Comparison of ENCODE assay signal across 8 mouse cellular contexts in genomic region chr2:15054496-15054895, GRCm38 (mm10). TPM values are rescaled to one million over a fixed set of nuclear protein-coding genes. Genes with fewer than 3 reads are reported as not detected.
A peak's percentile ranks its signal among the peaks of the same experiment; 100 is the strongest.
DNase-seq lines count a peak whose midpoint lies in the region; ATAC-seq lines count a peak whose summit lies in the region.

No protein-coding gene starts in this region.

- peak; percentile 8; the same call in 1 of the 2 replicates for ATAC-seq in lung, embryonic 16.5 days (ENCODE audit: low read depth)
- no peak; the same call in 1 of the 2 replicates for ATAC-seq in embryonic facial prominence, embryonic 12.5 days (ENCODE audit: insufficient number of reproducible peaks, insufficient read depth, low FRiP score, low TSS enrichment)
- ATAC-seq in intestine, embryonic 16.5 days, result peak; percentile 55
- ATAC-seq in midbrain, embryonic 16.5 days, result no peak

- H3K36me3 ChIP-seq in lung, embryonic 16.5 days (ENCODE audit: control insufficient read depth, insufficient read depth, low read length), result no peaks in the 10 kb centered on the region
- no peaks in the 10 kb centered on the region for H3K36me3 ChIP-seq in embryonic facial prominence, embryonic 12.5 days
- H3K36me3 ChIP-seq in intestine, embryonic 16.5 days (ENCODE audit: control insufficient read depth, insufficient read depth, low read length), result no peaks in the 10 kb centered on the region
- no peaks in the 10 kb centered on the region for H3K36me3 ChIP-seq in midbrain, embryonic 16.5 days (ENCODE audit: control insufficient read depth, insufficient read depth, low read length)

- H3K4me3 ChIP-seq in lung, embryonic 16.5 days (ENCODE audit: low read length), result peak overlapping the region; percentile 95
- H3K4me3 ChIP-seq in embryonic facial prominence, embryonic 12.5 days, result peak overlapping the region; percentile 83
- peak overlapping the region; percentile 86 for H3K4me3 ChIP-seq in intestine, embryonic 16.5 days (ENCODE audit: low read length)
- H3K4me3 ChIP-seq in midbrain, embryonic 16.5 days (ENCODE audit: low read depth, low read length), result peak overlapping the region; percentile 89

- peak overlapping the region; percentile 64 for H3K4me2 ChIP-seq in lung, embryonic 16.5 days (ENCODE audit: low read depth, low read length)
- H3K4me2 ChIP-seq in embryonic facial prominence, embryonic 12.5 days (replicated peaks), result peak overlapping the region; percentile 56
- peak overlapping the region; percentile 71 for H3K4me2 ChIP-seq in intestine, embryonic 16.5 days (ENCODE audit: low read depth, low read length)
- H3K4me2 ChIP-seq in midbrain, embryonic 16.5 days (ENCODE audit: low read length), result peak overlapping the region; percentile 76

- H3K27ac ChIP-seq in lung, embryonic 16.5 days (ENCODE audit: low read length), result peak overlapping the region; percentile 80
- peak overlapping the region; percentile 95 for H3K27ac ChIP-seq in embryonic facial prominence, embryonic 12.5 days
- H3K27ac ChIP-seq in intestine, embryonic 16.5 days (ENCODE audit: low read length), result peak overlapping the region; percentile 91
- H3K27ac ChIP-seq in midbrain, embryonic 16.5 days (ENCODE audit: low read length), result peak overlapping the region; percentile 94

- H3K27me3 ChIP-seq in lung, embryonic 16.5 days (ENCODE audit: control insufficient read depth, insufficient read depth, low read depth, low read length), result no peaks in the 10 kb centered on the region
- H3K27me3 ChIP-seq in embryonic facial prominence, embryonic 12.5 days, result no peaks in the 10 kb centered on the region
- H3K27me3 ChIP-seq in intestine, embryonic 16.5 days (replicated peaks; ENCODE audit: control insufficient read depth, insufficient read depth, low read length), result no peaks in the 10 kb centered on the region
- H3K27me3 ChIP-seq in midbrain, embryonic 16.5 days (ENCODE audit: control insufficient read depth, insufficient read depth, low read depth, low read length), result no peaks in the 10 kb centered on the region

- WGBS in lung, embryonic 16.5 days, result 18% methylated on average over 10 of the region's 10 CpGs
- 17% methylated on average over 10 of the region's 10 CpGs for WGBS in embryonic facial prominence, embryonic 12.5 days
- WGBS in intestine, embryonic 16.5 days, result 16% methylated on average over 10 of the region's 10 CpGs
- WGBS in midbrain, embryonic 16.5 days, result 12% methylated on average over 10 of the region's 10 CpGs

- no peak for DNase-seq in lung, postnatal 36 days
- no peak for DNase-seq in adrenal gland, adult 2 months
- DNase-seq in left cerebral cortex, adult 9 months (ENCODE audit: low spot score in 2 of 2), result no peak
- DNase-seq in kidney, adult 11 months, result no peak

- no peaks in the 10 kb centered on the region for H3K9me3 ChIP-seq in lung, embryonic 16.5 days (ENCODE audit: control insufficient read depth, low read length)
- no peaks in the 10 kb centered on the region for H3K9me3 ChIP-seq in embryonic facial prominence, embryonic 12.5 days
- H3K9me3 ChIP-seq in intestine, embryonic 16.5 days (ENCODE audit: control insufficient read depth, low read length), result no peaks in the 10 kb centered on the region
- H3K9me3 ChIP-seq in midbrain, embryonic 16.5 days (replicated peaks; ENCODE audit: control insufficient read depth, low read length, poor library complexity, severe bottlenecking), result no peaks in the 10 kb centered on the region

- H3K4me1 ChIP-seq in lung, embryonic 16.5 days (replicated peaks; ENCODE audit: control insufficient read depth, insufficient read depth, low read length), result peaks cover 13% of the 10 kb centered on the region
- peaks cover 11% of the 10 kb centered on the region for H3K4me1 ChIP-seq in embryonic facial prominence, embryonic 12.5 days
- H3K4me1 ChIP-seq in intestine, embryonic 16.5 days (ENCODE audit: control insufficient read depth, insufficient read depth, low read length), result peaks cover 17% of the 10 kb centered on the region
- H3K4me1 ChIP-seq in midbrain, embryonic 16.5 days (ENCODE audit: control insufficient read depth, insufficient read depth, low read length), result peaks cover 38% of the 10 kb centered on the region

- H3K9ac ChIP-seq in lung, embryonic 16.5 days (ENCODE audit: low read length), result peak overlapping the region; percentile 82
- H3K9ac ChIP-seq in embryonic facial prominence, embryonic 12.5 days, result peak overlapping the region; percentile 75
- peak overlapping the region; percentile 81 for H3K9ac ChIP-seq in intestine, embryonic 16.5 days (ENCODE audit: low read depth, low read length)
- peak overlapping the region; percentile 83 for H3K9ac ChIP-seq in midbrain, embryonic 16.5 days (ENCODE audit: low read depth, low read length)

RNA-seq across cellular contexts. Expression of gene Nsun6, which starts 0.4 kb away (rescaled TPM):
- polyA plus RNA-seq in lung, embryonic 16.5 days (2015; fragmentation: Nextera tagmentation; extraction: Ambion mirVana), result 14.8 and 15.2 TPM in 2 replicates
- polyA plus RNA-seq in embryonic facial prominence, embryonic 12.5 days (2016; fragmentation: Nextera tagmentation; extraction: Ambion mirVana), result 11.9 and 15.9 TPM in 2 replicates
- polyA plus RNA-seq in intestine, embryonic 16.5 days (2015; fragmentation: Nextera tagmentation; extraction: Ambion mirVana), result 6.8 and 7.6 TPM in 2 replicates
- 16.9 and 19.1 TPM in 2 replicates for polyA plus RNA-seq in midbrain, embryonic 16.5 days (2015; fragmentation: Nextera tagmentation; extraction: Ambion mirVana)
- total RNA-seq in adrenal gland, adult 2 months (2021), result 1 to 10 TPM; 7.2 to 7.9 TPM
- polyA plus RNA-seq in adrenal gland, adult 2 months (2012; rRNA removed), result 1.1 and 1.8 TPM in 2 replicates

RNA-seq across cellular contexts. Expression of gene Arl5b, which starts 5.3 kb away (rescaled TPM):
- polyA plus RNA-seq in lung, embryonic 16.5 days (2015; fragmentation: Nextera tagmentation; extraction: Ambion mirVana), result 29.3 and 30.1 TPM in 2 replicates
- 52.2 and 53.0 TPM in 2 replicates for polyA plus RNA-seq in embryonic facial prominence, embryonic 12.5 days (2016; fragmentation: Nextera tagmentation; extraction: Ambion mirVana)
- 18.1 and 19.6 TPM in 2 replicates for polyA plus RNA-seq in intestine, embryonic 16.5 days (2015; fragmentation: Nextera tagmentation; extraction: Ambion mirVana)
- polyA plus RNA-seq in midbrain, embryonic 16.5 days (2015; fragmentation: Nextera tagmentation; extraction: Ambion mirVana), result 29.2 and 37.4 TPM in 2 replicates
- total RNA-seq in adrenal gland, adult 2 months (2021), result 10 to 100 TPM; 23.5 to 24.8 TPM
- 1.9 and 3.7 TPM in 2 replicates for polyA plus RNA-seq in adrenal gland, adult 2 months (2012; rRNA removed)

Comparison
In these comparisons a context has a peak if more than half of its experiments do, and no peak if none do; other contexts are left out.
1. ATAC-seq: peak in lung, embryonic 16.5 days (single experiment) and intestine, embryonic 16.5 days (single experiment); none in embryonic facial prominence, embryonic 12.5 days (single experiment) and midbrain, embryonic 16.5 days (single experiment).
2. Peak in every context shown above with its lines, with median percentiles within 50 percentile points of each other: H3K27ac ChIP-seq, H3K4me2 ChIP-seq, H3K4me3 ChIP-seq and H3K9ac ChIP-seq.